Mouse (Mus musculus) midbrain, embryonic 11.5 days (tissue): Measurements from ENCODE around the gene Rai1. TPM values are rescaled to one million over a fixed set of nuclear protein-coding genes. Genes with fewer than 3 reads are reported as not detected.

Experiments
- ATAC-seq: fragments of 200-750 bp; cut with Nextera tagmentation; 2 replicates; pipeline ENCODE4 v1.8.0; 2017; ENCODE audit warnings: moderate TSS enrichment, moderate library complexity; ENCODE audit not compliant: low FRiP score
- DNase-seq: peaks from one replicate; pipeline ENCODE4 v3.0.0; 2015; ENCODE audit warnings: low spot score; ENCODE audit errors: missing footprints
- H3K27ac ChIP-seq: fragments of 300-500 bp; sonication (generic); 2 replicates; pipeline ENCODE4 v1.5.1; 2014; ENCODE audit warnings: low read depth, low read length
- H3K27me3 ChIP-seq: fragments of 300-500 bp; sonication (generic); 2 replicates; pipeline ENCODE4 v1.6.1; 2014; ENCODE audit warnings: mild to moderate bottlenecking, low read length, moderate library complexity, mixed read lengths; ENCODE audit not compliant: control insufficient read depth, insufficient read depth
- H3K36me3 ChIP-seq: fragments of 300-500 bp; sonication (generic); 2 replicates; pipeline ENCODE4 v1.6.1; 2014; ENCODE audit warnings: mild to moderate bottlenecking, low read length, moderate library complexity, mixed read lengths; ENCODE audit not compliant: control insufficient read depth, insufficient read depth
- H3K4me1 ChIP-seq: fragments of 300-500 bp; sonication (generic); 2 replicates; pipeline ENCODE4 v1.6.1; 2014; ENCODE audit warnings: low read length; ENCODE audit not compliant: control insufficient read depth, insufficient read depth
- H3K4me2 ChIP-seq: fragments of 300-500 bp; sonication (generic); 2 replicates; pipeline ENCODE4 v1.6.1; 2014; ENCODE audit warnings: mild to moderate bottlenecking, moderate library complexity
- H3K4me3 ChIP-seq: fragments of 300-500 bp; sonication (generic); 2 replicates; pipeline ENCODE4 v1.5.1; 2014; ENCODE audit warnings: low read depth, low read length
- H3K9ac ChIP-seq: fragments of 300-500 bp; sonication (generic); 2 replicates; pipeline ENCODE4 v1.6.1; 2014; ENCODE audit warnings: low read length
- H3K9me3 ChIP-seq: fragments of 300-500 bp; sonication (generic); 2 replicates; pipeline ENCODE4 v1.6.1; 2016; ENCODE audit warnings: low read length; ENCODE audit not compliant: control insufficient read depth
- WGBS: fragments of 180-500 bp; shearing (Covaris S2); extraction: QIAGEN DNeasy Blood & Tissue Kit; methylation state at CpG from one replicate; pipeline ENCODE4 v1.1.7; 2014; 5-methylcytosine and 5-hydroxymethylcytosine counted together
- polyA plus RNA-seq: library from polyadenylated mRNA; unstranded; fragments of >200 nt; fragmentation: Nextera tagmentation; extraction: Ambion mirVana; gene quantifications from 2 replicates; pipeline ENCODE4 v1.2.1, GENCODE M21; 2014

Gene Rai1
- polyA plus RNA-seq, 1 experiment from 2014 or later, result 23.9 TPM

DNA sequence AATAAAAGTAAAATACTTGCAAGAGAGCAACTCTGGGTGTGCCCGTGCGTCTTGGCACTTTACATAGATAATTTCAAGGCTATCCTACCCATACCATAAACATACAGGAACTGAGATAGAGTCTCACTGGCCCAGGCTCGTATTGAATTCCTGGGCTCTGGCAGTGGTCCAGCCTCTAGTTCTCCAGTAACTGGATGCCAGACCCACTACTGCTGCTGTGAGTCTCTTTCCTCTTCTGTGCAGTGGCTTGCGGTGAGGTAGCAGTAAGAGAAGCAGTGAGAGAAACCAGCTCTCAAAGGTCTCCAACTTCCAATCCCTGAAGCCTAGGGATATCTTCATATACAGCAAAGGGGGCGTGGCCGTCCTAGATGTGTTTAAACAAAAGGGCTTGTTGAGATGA, 2.1 kb upstream of the Rai1 start:
- ATAC-seq (no peak), DNase-seq (no peak)
- WGBS, result 92% methylated on average over 6 of the region's 6 CpGs
- Histone ChIP-seq H3K9me3 (no peaks in the 10 kb centered on the region), H3K4me2 (no peak overlapping the region), H3K4me1 (peaks cover 12% of the 10 kb centered on the region), H3K36me3 (no peaks in the 10 kb centered on the region), H3K27me3 (no peaks in the 10 kb centered on the region), H3K27ac (no peak overlapping the region), H3K4me3 (no peak overlapping the region), H3K9ac (no peak overlapping the region)

DNA sequence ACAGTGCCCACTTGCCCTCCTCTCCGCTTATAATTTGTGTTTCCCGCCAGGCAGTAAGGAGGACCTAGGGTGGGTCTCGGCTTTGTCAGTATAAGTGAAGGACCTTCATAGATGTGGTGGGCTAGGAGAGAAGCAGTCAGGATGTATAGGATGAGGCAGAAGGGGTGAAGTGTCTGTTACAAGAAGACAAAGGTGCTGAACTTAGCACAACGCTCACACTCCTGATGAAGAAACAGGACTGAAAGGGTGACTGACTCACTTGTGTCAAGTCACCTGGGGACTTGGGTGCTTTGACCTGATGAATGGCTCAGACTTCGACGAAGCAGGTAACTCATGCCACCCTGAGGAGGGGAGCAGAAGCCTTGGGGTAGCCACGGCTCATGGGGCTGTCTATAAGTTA, 1.2 kb upstream of the Rai1 start:
- ATAC-seq (no peak), DNase-seq (no peak)
- Histone ChIP-seq H3K27ac (no peak overlapping the region), H3K4me1 (peaks cover 21% of the 10 kb centered on the region), H3K9ac (no peak overlapping the region), H3K4me2 (no peak overlapping the region), H3K27me3 (no peaks in the 10 kb centered on the region), H3K4me3 (no peak overlapping the region), H3K36me3 (no peaks in the 10 kb centered on the region), H3K9me3 (no peaks in the 10 kb centered on the region)
- 91% methylated on average over 7 of the region's 7 CpGs for WGBS

DNA sequence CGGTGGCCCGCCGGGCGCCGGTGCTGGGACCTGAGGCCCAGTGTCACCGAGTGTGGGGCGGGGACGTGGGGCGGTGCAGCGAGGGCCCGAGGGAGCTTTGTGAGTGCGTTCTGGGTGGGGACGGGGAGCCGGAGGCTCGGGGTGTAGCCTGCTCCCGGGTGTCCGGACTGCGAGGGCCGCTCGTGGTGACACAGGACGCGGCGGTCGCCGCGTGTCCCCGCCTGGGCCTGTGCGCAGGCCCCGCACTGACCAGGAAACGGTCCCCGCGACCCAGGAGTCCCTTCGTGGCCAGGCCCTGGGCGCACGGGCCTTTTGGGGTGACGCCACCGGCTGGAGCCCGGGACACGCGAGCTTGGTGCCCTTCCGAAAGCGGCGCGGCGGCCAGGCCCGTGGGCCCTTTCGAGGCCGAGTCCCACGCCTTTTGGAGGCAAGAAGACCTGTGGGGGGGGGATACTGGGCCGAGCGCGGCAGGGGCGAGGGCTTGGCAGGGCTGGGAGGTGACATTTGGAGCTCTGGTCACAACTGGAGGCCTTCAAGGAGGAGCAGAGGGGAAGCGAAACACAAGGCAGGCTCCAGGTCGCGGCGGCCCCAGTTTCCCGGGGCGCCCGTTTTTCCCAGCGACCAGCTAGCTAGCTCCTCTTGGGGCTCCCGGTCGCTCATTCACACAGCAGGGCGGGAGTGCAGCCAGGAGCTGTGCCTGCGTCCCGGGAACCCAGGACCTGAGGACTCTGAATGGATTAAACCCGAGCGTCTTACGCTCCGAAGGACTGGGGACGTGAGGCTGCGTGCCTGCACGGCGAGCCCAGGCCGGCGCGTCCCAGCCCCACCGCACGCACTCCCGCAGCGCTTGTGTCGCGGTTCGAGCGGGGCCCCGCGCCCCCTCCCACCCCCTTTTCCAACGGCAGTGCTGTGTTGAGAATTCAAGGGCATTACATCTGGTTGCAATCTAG, 1.1 kb downstream of the Rai1 start:
- DNase-seq, result peak; percentile 96

DNA sequence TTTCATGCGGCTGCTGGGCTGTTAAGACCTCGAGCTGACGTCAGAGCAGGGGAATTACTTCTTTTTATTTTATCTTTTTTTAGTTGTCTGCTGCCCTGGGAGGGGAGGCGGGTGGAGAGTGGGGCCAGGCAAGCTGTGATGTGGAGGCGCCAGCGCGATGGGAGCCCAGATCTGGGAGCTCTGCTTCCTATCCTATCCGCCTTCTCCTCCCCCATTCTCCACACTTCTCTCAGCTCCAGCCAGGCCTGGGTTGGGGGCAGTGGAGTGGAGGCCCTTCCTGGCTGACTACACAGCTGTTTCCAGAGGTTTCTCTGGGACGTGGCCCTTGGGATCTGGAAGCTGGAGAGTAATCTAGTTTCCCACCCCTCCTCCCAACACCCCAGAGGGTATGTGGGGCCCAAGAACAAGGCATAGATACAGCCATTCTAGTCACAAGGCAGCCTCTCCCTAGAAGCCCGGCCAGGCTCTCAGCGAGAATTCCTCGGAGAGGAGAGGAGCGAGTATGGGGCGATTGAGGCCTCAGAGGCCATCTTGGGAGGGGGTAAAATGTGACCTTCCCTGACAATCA, 1.8 kb downstream of the Rai1 start:
- Histone ChIP-seq H3K4me3 (peak overlapping the region; percentile 85), H3K27me3 (no peaks in the 10 kb centered on the region), H3K4me2 (peak overlapping the region; percentile 93), H3K9ac (peak overlapping the region; percentile 93), H3K9me3 (no peaks in the 10 kb centered on the region), H3K36me3 (no peaks in the 10 kb centered on the region), H3K27ac (peak overlapping the region; percentile 89), H3K4me1 (peaks cover 31% of the 10 kb centered on the region)
- ATAC-seq (peak; percentile 44; the same call in 1 of the 2 replicates), DNase-seq (peak; percentile 92)
- 2% methylated on average over 14 of the region's 14 CpGs for WGBS

More for the DNA sequence above, 1.1 kb downstream of the Rai1 start:
- peak overlapping the region; percentile 85 for H3K4me3 ChIP-seq
- H3K9me3 ChIP-seq, result no peaks in the 10 kb centered on the region
- no peaks in the 10 kb centered on the region for H3K27me3 ChIP-seq
- WGBS, result under 1% methylated on average over 84 of the region's 88 CpGs
- H3K4me2 ChIP-seq, result peak overlapping the region; percentile 93
- H3K9ac ChIP-seq, result peak overlapping the region; percentile 93
- ATAC-seq, result peak; percentile 71
- H3K36me3 ChIP-seq, result no peaks in the 10 kb centered on the region
- peak overlapping the region; percentile 89 for H3K27ac ChIP-seq
- H3K4me1 ChIP-seq, result peaks cover 31% of the 10 kb centered on the region

DNA sequence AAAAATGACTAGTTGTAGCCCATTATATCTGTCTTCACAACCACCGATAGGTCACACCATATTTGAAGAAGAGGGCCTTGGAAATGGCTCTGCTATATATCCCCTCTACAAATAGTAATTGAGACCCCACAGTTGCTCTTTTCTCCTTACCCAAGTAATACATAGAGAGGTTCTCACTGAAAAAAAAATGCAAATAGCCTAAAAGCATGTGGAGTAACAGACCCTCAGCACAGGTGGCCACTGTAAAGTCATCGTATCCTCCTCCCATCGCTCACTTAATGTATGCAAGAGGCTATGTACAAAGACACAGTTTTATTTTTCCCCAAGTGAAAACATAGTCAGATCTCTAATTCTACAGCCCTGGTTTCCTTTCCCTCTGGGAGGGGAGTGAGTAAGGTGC, 2.6 kb downstream of the Rai1 start:
- H3K4me2 ChIP-seq, result no peak overlapping the region
- H3K9ac ChIP-seq, result no peak overlapping the region
- no peak overlapping the region for H3K4me3 ChIP-seq
- peaks cover 31% of the 10 kb centered on the region for H3K4me1 ChIP-seq
- no peaks in the 10 kb centered on the region for H3K36me3 ChIP-seq
- ATAC-seq (no peak), DNase-seq (no peak)
- no peak overlapping the region for H3K27ac ChIP-seq
- 89% methylated on average over 3 of the region's 3 CpGs for WGBS
- no peaks in the 10 kb centered on the region for H3K27me3 ChIP-seq
- H3K9me3 ChIP-seq, result no peaks in the 10 kb centered on the region

DNA sequence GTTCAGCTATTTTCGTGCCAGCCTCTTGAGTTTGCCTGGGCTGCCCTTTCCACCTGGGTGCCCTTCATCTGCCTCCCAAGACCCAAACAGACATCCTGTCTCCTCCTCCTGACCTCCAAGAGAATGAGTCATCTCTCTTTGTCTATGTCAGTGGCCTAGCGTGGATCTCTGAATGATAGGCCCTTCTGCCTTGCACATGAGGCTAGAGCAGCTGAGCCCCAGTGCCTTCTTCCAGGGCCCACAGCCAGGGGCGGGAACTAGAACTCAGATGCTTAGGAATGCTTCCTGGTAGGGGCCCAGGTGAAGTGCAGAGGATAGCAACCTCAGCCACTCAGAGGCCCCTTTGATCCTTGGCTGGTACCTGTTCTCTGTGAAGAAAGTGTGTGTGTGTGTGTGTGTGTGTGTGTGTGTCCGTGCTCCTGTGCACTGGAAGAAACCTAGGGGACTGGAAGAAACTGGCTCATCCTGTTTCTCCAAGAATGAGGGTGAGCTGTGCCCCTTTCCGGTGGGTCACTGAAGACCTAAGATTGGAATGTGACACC, 3.9 kb downstream of the Rai1 start:
- H3K9me3 ChIP-seq, result no peaks in the 10 kb centered on the region
- H3K27me3 ChIP-seq, result no peaks in the 10 kb centered on the region
- DNase-seq, result no peak
- H3K4me3 ChIP-seq, result no peak overlapping the region
- no peaks in the 10 kb centered on the region for H3K36me3 ChIP-seq
- no peak overlapping the region for H3K4me2 ChIP-seq
- ATAC-seq, result no peak
- peaks cover 40% of the 10 kb centered on the region for H3K4me1 ChIP-seq
- WGBS, result 55% methylated on average over 5 of the region's 5 CpGs
- H3K9ac ChIP-seq, result peak overlapping the region; percentile 12; the same call in 1 of the 2 replicates
- no peak overlapping the region for H3K27ac ChIP-seq

DNA sequence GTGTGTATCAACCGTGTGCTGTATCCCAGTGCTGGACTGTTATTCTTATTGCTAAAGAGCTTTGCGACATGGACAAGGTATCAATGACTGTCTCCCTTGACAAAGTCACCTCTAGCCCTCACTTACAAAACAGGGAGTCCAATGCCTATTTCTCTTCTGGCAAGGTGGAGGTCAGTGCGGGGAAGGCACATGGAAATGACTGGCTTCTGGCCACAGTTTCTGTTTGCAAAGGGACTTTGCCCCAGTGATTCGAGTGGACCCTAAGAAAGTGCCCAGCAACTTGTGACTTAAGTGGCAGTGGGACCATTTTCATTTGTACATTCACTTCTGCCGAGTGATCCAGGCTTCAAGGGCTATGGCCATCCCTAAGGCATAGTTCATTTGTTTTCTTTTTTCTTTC, 5.6 kb downstream of the Rai1 start:
- Histone ChIP-seq H3K36me3 (no peaks in the 10 kb centered on the region), H3K27ac (no peak overlapping the region), H3K4me1 (peaks cover 53% of the 10 kb centered on the region), H3K9me3 (no peaks in the 10 kb centered on the region), H3K27me3 (no peaks in the 10 kb centered on the region), H3K4me2 (no peak overlapping the region), H3K4me3 (no peak overlapping the region), H3K9ac (no peak overlapping the region)
- WGBS, result 85% methylated on average over 5 of the region's 5 CpGs
- DNase-seq, result no peak
- no peak for ATAC-seq

DNA sequence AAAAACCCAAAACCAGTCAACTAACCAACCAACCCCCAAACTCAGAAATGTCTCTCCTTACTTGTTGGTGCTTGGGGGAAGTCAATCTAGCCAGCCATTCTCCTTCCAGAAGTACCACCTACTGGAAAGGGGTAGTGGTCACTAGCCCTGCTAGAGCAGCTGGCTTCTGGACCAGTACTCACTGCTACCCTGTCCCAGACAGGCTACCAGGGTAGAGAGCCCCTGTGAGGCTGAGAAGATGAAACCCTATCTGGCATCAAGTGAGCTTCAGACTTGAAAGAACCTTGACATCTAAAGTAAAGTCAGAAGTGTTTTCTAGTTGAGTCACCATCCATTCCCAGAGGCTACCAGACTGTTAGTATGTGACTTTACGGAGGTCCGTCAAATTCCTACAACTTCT, 6.8 kb downstream of the Rai1 start:
- H3K36me3 ChIP-seq, result no peaks in the 10 kb centered on the region
- WGBS, result 93% methylated on average over 2 of the region's 2 CpGs
- H3K27ac ChIP-seq, result no peak overlapping the region
- no peak for DNase-seq
- no peak overlapping the region for H3K4me3 ChIP-seq
- H3K4me1 ChIP-seq, result peaks cover 54% of the 10 kb centered on the region
- no peak overlapping the region for H3K9ac ChIP-seq
- H3K27me3 ChIP-seq, result no peaks in the 10 kb centered on the region
- no peak for ATAC-seq
- H3K9me3 ChIP-seq, result no peaks in the 10 kb centered on the region
- H3K4me2 ChIP-seq, result no peak overlapping the region

DNA sequence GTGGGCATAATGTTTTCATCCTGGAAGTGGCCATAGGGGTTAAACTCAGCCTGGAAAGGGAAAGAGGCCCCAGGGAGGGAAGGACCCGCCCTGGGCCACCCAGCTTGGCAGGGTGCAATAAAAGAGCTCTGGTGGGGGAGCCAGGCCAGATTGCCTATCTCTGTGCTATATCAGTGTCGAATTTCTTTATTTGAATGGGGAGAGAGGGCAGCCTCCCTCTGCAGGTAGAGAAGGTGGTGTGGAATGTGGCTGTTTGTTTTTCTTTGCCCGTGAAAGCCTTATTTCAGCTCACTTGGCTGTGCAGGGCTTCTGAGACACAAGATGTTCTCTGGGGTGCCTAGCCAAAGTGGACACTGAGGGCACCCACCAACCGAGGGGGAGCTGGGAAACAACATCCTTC, 8.8 kb downstream of the Rai1 start:
- Histone ChIP-seq H3K36me3 (no peaks in the 10 kb centered on the region), H3K27me3 (no peaks in the 10 kb centered on the region), H3K27ac (peak overlapping the region; percentile 87), H3K9me3 (no peaks in the 10 kb centered on the region), H3K4me3 (no peak overlapping the region), H3K4me2 (peak overlapping the region; percentile 82), H3K4me1 (peaks cover 34% of the 10 kb centered on the region), H3K9ac (peak overlapping the region; percentile 57)
- ATAC-seq (no peak), DNase-seq (peak; percentile 83)
- WGBS, result 4% methylated on average over 4 of the region's 4 CpGs
